Mouse (Mus musculus): ENCODE results near the gene Gm36210. TPM values are rescaled to one million over a fixed set of nuclear protein-coding genes. Genes with fewer than 3 reads are reported as not detected.

Gm36210 gene
- polyA plus RNA-seq, 1 experiment from 2014 or later: 0.26 TPM

DNA sequence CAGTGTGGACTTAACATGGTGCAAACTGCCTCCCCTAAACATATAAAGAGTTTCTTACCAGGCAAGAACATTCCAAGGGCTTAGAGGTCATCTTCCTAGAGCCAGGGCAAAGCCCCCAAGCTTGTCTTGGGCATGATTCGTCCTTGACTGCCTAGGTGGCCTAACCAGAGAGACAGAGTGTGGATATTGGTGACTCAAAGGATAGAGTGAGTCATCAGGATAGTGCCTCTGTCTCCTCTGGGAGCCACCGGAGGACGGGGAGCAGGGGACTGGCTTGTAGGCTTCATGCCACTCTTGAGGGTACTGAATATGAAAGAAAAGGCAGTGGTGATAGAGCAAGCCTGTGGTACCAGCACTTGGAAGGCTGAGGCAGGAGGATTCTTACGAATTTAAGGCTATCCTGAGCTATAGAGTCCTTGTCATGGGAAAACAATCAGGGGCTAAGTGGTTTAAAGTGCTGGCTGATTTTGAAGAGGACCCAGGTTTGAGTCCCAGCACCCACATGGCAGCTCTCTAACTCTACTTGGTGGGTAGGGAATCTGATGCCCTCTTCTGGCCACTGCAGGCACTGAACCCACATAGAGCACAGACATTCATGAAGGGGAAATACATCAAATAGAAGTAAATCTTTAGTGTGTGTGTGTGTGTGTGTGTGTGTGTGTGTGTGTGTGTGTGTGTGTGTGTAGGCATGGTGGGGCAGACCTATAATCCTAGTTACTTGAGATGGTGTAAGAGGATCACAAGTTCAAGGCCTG, 28.0 kb upstream of the Gm36210 start:
- H3K9me3 ChIP-seq (replicated peaks): no peaks in the 10 kb centered on the region; the same call in 1 of the 2 replicates
- H3K27ac ChIP-seq: no peak overlapping the region
- H3K4me2 ChIP-seq: no peak overlapping the region
- no peak overlapping the region for H3K9ac ChIP-seq
- H3K4me1 ChIP-seq: no peaks in the 10 kb centered on the region
- H3K4me3 ChIP-seq: no peak overlapping the region
- H3K36me3 ChIP-seq (ENCODE audit: poor library complexity, severe bottlenecking): no peaks in the 10 kb centered on the region
- H3K27me3 ChIP-seq: no peaks in the 10 kb centered on the region
- 84% methylated on average over 4 of the region's 4 CpGs for WGBS
- ATAC-seq: no peak

DNA sequence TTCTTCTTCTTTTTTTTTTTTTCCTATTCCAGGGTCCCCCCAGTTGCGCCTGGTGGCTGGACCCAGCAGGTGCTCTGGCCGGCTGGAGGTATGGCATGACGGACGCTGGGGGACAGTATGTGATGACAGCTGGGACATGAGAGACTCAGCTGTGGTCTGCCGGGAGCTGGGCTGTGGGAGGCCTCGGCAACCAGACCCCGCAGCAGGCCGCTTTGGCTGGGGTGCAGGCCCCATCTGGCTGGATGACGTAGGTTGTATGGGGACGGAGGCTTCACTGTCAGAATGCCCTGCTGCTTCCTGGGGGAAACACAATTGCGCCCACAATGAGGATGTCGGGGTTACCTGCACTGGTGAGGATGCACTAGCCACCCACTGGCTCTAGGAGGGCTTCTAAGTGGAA, 26.8 kb upstream of the Gm36210 start:
- Histone ChIP-seq H3K27me3 (no peaks in the 10 kb centered on the region), H3K4me3 (no peak overlapping the region), H3K9ac (no peak overlapping the region), H3K27ac (no peak overlapping the region), H3K4me1 (no peaks in the 10 kb centered on the region), H3K36me3 (ENCODE audit: poor library complexity, severe bottlenecking) (no peaks in the 10 kb centered on the region), H3K9me3 (replicated peaks) (no peaks in the 10 kb centered on the region; the same call in 1 of the 2 replicates), H3K4me2 (no peak overlapping the region)
- 85% methylated on average over 12 of the region's 12 CpGs for WGBS
- no peak for ATAC-seq

DNA sequence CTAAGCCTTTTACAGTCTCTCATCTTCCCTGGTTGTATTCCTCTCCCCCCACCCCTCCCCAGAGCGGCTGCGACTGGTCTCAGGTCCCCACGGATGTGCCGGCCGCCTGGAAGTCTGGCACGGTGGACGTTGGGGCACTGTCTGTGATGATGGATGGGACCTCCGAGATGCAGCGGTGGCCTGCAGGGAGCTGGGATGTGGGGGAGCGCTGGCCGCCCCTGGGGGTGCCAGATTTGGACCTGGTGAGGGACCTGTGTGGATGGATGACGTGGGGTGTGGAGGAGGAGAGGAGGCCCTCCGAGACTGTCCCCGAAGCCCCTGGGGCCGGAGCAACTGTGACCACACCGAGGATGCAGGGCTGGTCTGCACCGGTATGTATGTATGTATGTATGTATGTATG, 22.0 kb upstream of the Gm36210 start:
- Histone ChIP-seq H3K9me3 (replicated peaks) (no peaks in the 10 kb centered on the region), H3K36me3 (ENCODE audit: poor library complexity, severe bottlenecking) (no peaks in the 10 kb centered on the region), H3K9ac (no peak overlapping the region), H3K4me1 (peaks cover 32% of the 10 kb centered on the region), H3K27ac (no peak overlapping the region), H3K4me2 (no peak overlapping the region), H3K4me3 (no peak overlapping the region), H3K27me3 (no peaks in the 10 kb centered on the region)
- no peak for ATAC-seq
- 82% methylated on average over 17 of the region's 17 CpGs for WGBS

DNA sequence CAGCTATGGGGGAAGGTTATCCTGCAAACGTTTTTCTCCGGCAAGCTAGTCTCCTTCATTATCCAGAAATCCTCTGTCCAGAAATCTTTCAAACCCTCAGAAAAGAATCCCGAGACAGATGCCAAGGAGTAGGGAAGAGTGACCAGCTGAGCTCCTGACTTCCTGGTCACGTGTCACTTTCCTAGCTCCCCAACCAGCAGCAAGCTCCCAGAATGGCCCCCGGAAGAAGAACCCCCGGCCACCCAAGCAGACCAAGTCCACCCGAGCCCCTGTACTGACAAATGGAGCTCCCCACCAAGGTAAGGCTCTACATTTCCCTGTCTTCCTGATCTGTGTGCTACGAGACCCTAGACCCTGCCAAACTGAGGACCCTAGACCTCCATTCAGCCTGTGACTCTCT, 21.4 kb upstream of the Gm36210 start:
- H3K4me1 ChIP-seq: peaks cover 38% of the 10 kb centered on the region
- no peak overlapping the region for H3K4me3 ChIP-seq
- no peak for ATAC-seq
- no peak overlapping the region for H3K27ac ChIP-seq
- WGBS: 62% methylated on average over 8 of the region's 8 CpGs
- H3K9ac ChIP-seq: no peak overlapping the region
- H3K27me3 ChIP-seq: no peaks in the 10 kb centered on the region
- no peak overlapping the region for H3K4me2 ChIP-seq
- no peaks in the 10 kb centered on the region for H3K36me3 ChIP-seq (ENCODE audit: poor library complexity, severe bottlenecking)
- no peaks in the 10 kb centered on the region for H3K9me3 ChIP-seq (replicated peaks)

DNA sequence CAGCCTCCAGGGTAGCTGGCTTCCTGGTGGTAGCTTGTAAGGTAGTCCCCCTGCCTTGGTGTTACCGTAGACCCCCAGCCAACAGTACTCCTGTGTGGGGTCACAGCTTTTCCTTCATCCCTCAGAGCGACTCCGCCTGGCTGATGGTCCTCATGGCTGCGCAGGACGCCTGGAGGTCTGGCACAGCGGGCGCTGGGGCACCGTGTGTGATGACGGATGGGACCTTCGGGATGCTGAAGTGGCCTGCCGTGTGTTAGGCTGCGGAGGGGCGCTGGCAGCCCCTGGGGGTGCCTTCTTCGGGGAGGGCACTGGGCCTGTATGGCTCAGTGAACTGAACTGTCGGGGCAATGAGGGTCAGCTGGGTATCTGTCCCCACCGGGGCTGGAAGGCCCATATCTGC, 20.5 kb upstream of the Gm36210 start:
- no peak overlapping the region for H3K4me3 ChIP-seq
- WGBS: 78% methylated on average over 16 of the region's 16 CpGs
- no peaks in the 10 kb centered on the region for H3K9me3 ChIP-seq (replicated peaks)
- no peaks in the 10 kb centered on the region for H3K36me3 ChIP-seq (ENCODE audit: poor library complexity, severe bottlenecking)
- no peak overlapping the region for H3K27ac ChIP-seq
- H3K9ac ChIP-seq: no peak overlapping the region
- H3K4me1 ChIP-seq: peaks cover 46% of the 10 kb centered on the region
- ATAC-seq: no peak
- no peaks in the 10 kb centered on the region for H3K27me3 ChIP-seq
- no peak overlapping the region for H3K4me2 ChIP-seq

DNA sequence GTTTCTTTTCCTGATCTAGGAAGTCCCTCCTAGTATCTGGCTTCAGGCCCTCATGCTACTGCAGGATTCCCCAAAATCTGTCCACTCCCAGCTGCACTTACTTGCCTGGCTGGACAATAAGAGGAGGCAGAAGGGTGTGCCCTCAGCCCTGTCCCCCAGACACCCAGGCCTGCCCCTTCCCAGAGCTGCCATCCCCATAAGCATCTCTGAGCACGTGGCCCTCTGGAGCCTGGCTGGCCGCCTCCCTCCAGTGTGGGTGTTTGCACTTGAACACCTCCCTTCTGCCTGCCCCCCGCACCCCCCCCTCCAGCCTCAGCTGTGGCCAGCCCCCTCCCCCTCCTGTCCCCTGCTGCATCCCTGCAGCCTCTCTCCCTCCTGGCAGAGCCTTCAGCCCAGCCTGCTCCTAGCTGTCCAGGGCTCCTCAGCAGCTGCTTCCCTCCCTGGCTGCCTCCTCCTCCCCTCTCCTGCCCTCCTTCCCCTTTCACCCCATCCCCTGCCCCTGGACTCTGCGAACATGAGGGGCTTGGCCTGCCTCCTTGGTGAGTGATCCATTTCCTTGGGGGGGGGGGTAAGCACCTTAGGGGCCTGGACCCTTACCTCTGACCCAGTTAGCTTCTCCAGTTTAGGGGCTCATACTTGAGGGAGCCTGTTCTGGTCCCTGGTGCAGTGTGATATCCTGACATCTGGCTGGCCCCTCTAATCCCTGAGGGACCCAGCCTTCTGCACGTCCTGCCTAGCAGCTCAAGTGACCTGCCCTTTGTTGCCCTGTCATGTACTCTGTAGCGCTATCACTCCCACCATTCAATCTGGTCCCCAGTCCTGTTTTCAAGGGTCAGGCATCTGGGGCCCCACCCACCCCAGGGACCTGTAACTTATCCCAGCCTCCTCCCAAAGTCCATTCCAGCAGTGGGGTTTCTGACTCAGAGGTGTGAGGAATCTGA, 19.4 kb upstream of the Gm36210 start, which contains the start of gene Ssc5d:
Gene Ssc5d (plus strand): TSS at position 345 of the 941 bp plus-strand sequence.
- no peaks in the 10 kb centered on the region for H3K9me3 ChIP-seq (replicated peaks)
- peaks cover 9% of the 10 kb centered on the region for H3K36me3 ChIP-seq (ENCODE audit: poor library complexity, severe bottlenecking)
- H3K27ac ChIP-seq: peak within 1 kb of the TSS; percentile 99
- no peaks in the 10 kb centered on the region for H3K27me3 ChIP-seq
- H3K4me1 ChIP-seq: peaks cover 58% of the 10 kb centered on the region
- no peak for ATAC-seq
- no peak within 1 kb of the TSS for H3K4me3 ChIP-seq
- 10% methylated on average over 6 of the region's 6 CpGs for WGBS
- H3K4me2 ChIP-seq: peak within 1 kb of the TSS; percentile 74
- peak within 1 kb of the TSS; percentile 73 for H3K9ac ChIP-seq

DNA sequence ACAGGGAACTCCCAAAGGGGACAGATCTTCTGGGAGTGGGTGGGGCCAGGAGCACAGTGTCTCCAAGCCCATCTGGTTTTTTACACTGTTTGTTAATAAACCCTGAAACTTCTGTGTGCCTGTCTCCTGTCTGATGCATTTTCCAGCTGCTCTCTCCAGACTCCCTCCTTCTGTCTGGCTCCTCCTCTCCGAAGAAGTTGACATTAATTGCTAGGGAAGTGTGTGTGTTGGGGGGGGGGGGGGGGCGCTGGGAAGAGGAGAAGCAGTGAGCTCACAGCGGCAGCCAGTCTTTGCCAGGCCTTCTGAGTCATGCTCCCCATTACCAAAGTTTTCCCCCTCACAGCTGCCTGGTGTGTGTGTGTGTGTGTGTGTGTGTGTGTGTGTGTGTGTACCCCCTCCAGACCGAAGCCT, 18.6 kb upstream of the Gm36210 start:
- Histone ChIP-seq H3K4me3 (no peak overlapping the region), H3K27ac (peak overlapping the region; percentile 99), H3K27me3 (no peaks in the 10 kb centered on the region), H3K4me1 (peaks cover 58% of the 10 kb centered on the region), H3K4me2 (peak overlapping the region; percentile 74), H3K9ac (peak overlapping the region; percentile 55; the same call in 1 of the 2 replicates), H3K9me3 (replicated peaks) (no peaks in the 10 kb centered on the region), H3K36me3 (ENCODE audit: poor library complexity, severe bottlenecking) (peaks cover 17% of the 10 kb centered on the region)
- no peak for ATAC-seq
- WGBS: 0% methylated on average over 2 of the region's 4 CpGs

DNA sequence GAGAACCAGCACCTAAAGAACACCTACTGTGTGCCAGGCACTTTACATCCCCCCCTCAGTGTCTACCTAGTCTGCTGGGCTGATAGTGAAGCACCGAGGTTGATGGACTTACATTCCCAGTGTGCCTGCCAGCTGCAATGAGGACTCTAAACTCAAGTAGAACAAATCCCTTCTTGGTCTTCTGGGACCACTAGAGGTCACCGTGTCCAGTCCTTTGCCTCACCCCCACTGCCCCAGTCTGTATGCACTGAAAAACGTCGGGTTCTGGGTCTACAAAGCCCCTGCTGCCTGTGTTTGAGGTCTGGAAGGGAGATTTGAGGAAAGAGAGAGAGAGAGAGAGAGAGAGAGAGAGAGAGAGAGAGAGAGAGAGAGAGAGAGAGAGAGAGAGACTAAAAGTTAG, 18.2 kb upstream of the Gm36210 start:
- peak overlapping the region; percentile 74 for H3K4me2 ChIP-seq
- H3K4me3 ChIP-seq: peak overlapping the region; percentile 43; the same call in 1 of the 2 replicates
- WGBS: 0% methylated on average over 4 of the region's 4 CpGs
- no peaks in the 10 kb centered on the region for H3K27me3 ChIP-seq
- H3K27ac ChIP-seq: peak overlapping the region; percentile 99
- H3K36me3 ChIP-seq (ENCODE audit: poor library complexity, severe bottlenecking): peaks cover 21% of the 10 kb centered on the region
- no peak for ATAC-seq
- H3K9me3 ChIP-seq (replicated peaks): no peaks in the 10 kb centered on the region
- H3K4me1 ChIP-seq: peaks cover 58% of the 10 kb centered on the region
- H3K9ac ChIP-seq: peak overlapping the region; percentile 73

DNA sequence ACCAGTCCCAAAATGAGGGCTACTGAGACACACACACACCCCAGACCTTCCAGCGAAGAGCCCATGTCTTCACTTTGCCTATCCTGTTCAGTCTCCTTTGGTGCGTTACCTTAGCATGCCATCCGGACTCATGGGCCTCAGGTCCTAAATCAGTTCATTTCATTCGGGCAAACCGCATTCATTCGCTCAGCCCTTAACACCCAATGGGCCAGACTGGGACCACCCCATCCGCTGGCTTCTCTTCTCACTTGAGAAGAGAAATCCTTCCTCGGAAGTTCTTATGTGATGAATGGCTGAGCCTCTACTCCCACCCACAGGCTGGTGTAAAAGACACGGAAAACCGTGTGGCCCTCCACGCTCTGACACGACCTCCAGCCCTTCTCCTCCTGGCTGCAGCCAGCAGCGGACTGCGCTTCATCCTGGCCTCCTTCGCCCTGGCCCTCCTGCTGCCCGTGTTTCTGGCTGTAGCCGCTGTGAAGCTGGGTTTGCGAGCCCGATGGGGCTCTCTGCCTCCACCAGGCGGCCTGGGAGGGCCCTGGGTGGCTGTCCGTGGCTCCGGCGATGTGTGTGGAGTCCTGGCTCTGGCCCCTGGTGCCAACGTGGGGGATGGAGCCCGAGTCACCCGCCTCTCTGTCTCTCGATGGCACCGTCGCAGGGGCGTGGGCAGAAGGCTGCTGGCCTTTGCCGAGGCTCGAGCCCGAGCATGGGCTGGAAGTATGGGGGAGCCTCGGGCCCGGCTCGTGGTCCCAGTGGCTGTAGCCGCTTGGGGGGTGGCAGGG, 17.5 kb upstream of the Gm36210 start:
- Histone ChIP-seq H3K36me3 (ENCODE audit: poor library complexity, severe bottlenecking) (peaks cover 28% of the 10 kb centered on the region), H3K4me2 (peak overlapping the region; percentile 74), H3K9ac (peak overlapping the region; percentile 73), H3K9me3 (replicated peaks) (no peaks in the 10 kb centered on the region), H3K4me1 (peaks cover 58% of the 10 kb centered on the region), H3K4me3 (peak overlapping the region; percentile 43), H3K27me3 (no peaks in the 10 kb centered on the region), H3K27ac (peak overlapping the region; percentile 99)
- ATAC-seq: no peak
- 4% methylated on average over 37 of the region's 37 CpGs for WGBS

DNA sequence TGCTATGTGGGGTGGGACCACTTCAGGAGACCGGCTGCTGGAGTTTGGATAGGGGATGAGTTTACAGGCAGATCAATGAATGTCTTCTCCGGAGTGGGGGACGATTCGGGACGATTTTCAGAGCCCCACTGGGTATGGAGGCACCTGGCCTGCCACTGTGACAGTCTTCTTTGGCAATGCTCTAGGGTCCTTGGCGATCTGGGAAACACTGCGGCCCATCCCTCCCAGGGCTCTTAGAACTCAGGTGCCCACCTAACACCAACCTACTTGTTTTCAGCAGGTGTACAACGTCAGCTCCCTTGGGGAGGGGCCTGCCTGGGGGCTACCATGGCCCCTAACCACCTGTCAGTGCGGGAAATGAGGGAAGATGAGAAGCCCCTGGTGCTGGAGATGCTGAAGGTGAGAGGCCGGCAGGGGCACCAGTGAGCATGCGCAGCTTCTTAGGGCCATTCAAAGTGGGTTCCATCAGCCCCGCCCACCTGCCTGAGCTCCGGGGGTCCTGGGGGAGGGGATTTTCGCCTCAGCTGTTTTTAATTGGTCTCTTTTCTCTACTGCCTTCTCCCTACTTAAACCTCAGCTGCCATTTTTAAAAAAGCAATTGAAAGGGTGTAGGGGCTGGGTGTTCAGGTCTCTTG, 16.7 kb upstream of the Gm36210 start:
- H3K4me2 ChIP-seq: peak overlapping the region; percentile 74
- ATAC-seq: peak; percentile 58
- H3K27ac ChIP-seq: peak overlapping the region; percentile 99
- no peaks in the 10 kb centered on the region for H3K27me3 ChIP-seq
- peak overlapping the region; percentile 43 for H3K4me3 ChIP-seq
- H3K9ac ChIP-seq: peak overlapping the region; percentile 73
- H3K36me3 ChIP-seq (ENCODE audit: poor library complexity, severe bottlenecking): peaks cover 35% of the 10 kb centered on the region
- H3K4me1 ChIP-seq: peaks cover 58% of the 10 kb centered on the region
- no peaks in the 10 kb centered on the region for H3K9me3 ChIP-seq (replicated peaks)
- under 1% methylated on average over 14 of the region's 14 CpGs for WGBS

DNA sequence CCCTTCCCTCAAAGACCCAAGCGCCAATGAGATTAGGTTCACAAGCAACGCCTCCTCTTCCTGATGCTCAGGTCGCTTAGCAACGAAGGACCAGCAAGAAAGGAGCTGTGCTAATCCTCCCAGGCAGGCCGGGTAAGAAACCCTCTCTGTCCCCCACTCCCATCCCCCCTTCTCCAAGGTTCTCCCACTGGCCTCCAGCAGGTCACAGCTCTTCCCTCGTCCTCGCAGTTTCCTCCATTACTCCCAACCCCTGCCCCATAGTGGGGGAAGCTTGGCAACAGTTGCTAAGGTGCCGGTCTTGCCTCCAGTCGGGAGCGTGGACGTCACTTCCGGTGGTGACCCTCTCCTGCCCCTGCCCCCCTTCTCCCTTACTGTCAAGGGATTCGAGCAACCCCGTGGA, 16.2 kb upstream of the Gm36210 start:
- peak overlapping the region; percentile 43 for H3K4me3 ChIP-seq
- no peaks in the 10 kb centered on the region for H3K9me3 ChIP-seq (replicated peaks)
- H3K9ac ChIP-seq: peak overlapping the region; percentile 73
- H3K27me3 ChIP-seq: no peaks in the 10 kb centered on the region
- peaks cover 41% of the 10 kb centered on the region for H3K36me3 ChIP-seq (ENCODE audit: poor library complexity, severe bottlenecking)
- H3K27ac ChIP-seq: peak overlapping the region; percentile 99
- ATAC-seq: peak; percentile 81
- peak overlapping the region; percentile 74 for H3K4me2 ChIP-seq
- 2% methylated on average over 14 of the region's 14 CpGs for WGBS
- peaks cover 62% of the 10 kb centered on the region for H3K4me1 ChIP-seq

Data from forebrain, embryonic 13.5 days (tissue).